In the genomic region with DNA sequence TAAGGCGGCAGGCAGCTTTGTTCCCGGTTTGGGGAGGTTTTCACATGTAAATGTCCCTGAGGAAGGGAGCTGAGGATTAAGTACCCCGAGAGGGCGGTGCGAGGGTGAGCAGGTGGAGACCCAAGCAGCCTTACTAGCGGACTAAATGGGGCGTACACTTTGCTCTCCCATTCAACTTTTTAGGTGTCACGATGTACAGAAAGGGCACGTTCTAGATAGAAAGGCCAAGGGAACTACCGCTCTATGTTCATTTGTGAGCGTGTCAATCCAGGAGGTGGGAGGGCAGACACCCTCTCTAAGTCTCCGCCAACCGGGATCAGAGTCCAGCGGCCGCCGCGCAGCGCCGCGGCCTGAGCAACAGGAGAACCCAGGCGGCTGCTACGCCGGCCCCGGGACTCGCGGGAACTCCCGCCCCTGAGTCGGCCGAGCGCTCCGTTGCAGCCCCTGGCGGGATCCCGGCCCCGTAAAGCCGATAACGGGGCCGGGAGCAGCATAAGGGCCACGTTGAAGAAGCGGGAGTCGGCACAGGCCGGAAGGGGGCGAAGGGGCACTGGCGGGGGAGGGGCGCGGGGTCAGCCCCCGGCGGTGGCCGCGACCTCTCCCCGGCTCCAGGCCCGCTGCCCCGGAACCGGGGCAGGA, we compare ENCODE assay signal across 8 mouse cellular contexts. TPM values are rescaled to one million over a fixed set of nuclear protein-coding genes. Genes with fewer than 3 reads are reported as not detected.
A peak's percentile ranks its signal among the peaks of the same experiment; 100 is the strongest.
DNase-seq lines count a peak whose midpoint lies in the region; ATAC-seq and TF ChIP-seq lines count a peak whose summit lies in the region.

No protein-coding gene starts in this region.

- TF ChIP-seq CTCF in liver, adult 2 months (IDR thresholded peaks at IDR 0.05; ENCODE audit: low read depth, low read length): no peak
- TF ChIP-seq CTCF in midbrain, postnatal 0 days (IDR thresholded peaks at IDR 0.05): no peak

- H3K9ac ChIP-seq in forebrain, embryonic 12.5 days: peak overlapping the region; percentile 99
- H3K9ac ChIP-seq in hindbrain, embryonic 15.5 days: peak overlapping the region; percentile 94
- peak overlapping the region; percentile 99 for H3K9ac ChIP-seq in liver, adult 2 months (ENCODE audit: low read depth, low read length)
- H3K9ac ChIP-seq in midbrain, postnatal 0 days (replicated peaks; ENCODE audit: low read length, poor library complexity, severe bottlenecking): peak overlapping the region; percentile 90

- H3K36me3 ChIP-seq in forebrain, embryonic 12.5 days (replicated peaks): no peaks in the 10 kb centered on the region
- no peaks in the 10 kb centered on the region for H3K36me3 ChIP-seq in hindbrain, embryonic 15.5 days
- H3K36me3 ChIP-seq in liver, adult 2 months (ENCODE audit: control insufficient read depth, insufficient read depth, low read length): no peaks in the 10 kb centered on the region
- no peaks in the 10 kb centered on the region for H3K36me3 ChIP-seq in midbrain, postnatal 0 days (ENCODE audit: insufficient read depth, low read length)

- ATAC-seq in forebrain, embryonic 12.5 days (ENCODE audit: low FRiP score): peak; percentile 7; the same call in 1 of the 2 replicates
- no peak; the same call in 1 of the 2 replicates for ATAC-seq in hindbrain, embryonic 15.5 days (ENCODE audit: low FRiP score, low read depth)
- peak; percentile 31; the same call in 1 of the 2 replicates for ATAC-seq in midbrain, postnatal 0 days (ENCODE audit: low FRiP score)

- H3K4me2 ChIP-seq in forebrain, embryonic 12.5 days: peak overlapping the region; percentile 84
- peak overlapping the region; percentile 94 for H3K4me2 ChIP-seq in hindbrain, embryonic 15.5 days
- peak overlapping the region; percentile 94 for H3K4me2 ChIP-seq in midbrain, postnatal 0 days (ENCODE audit: low read depth, low read length, poor library complexity, severe bottlenecking)

- no peaks in the 10 kb centered on the region for H3K27me3 ChIP-seq in forebrain, embryonic 12.5 days
- no peaks in the 10 kb centered on the region for H3K27me3 ChIP-seq in hindbrain, embryonic 15.5 days
- H3K27me3 ChIP-seq in liver, adult 2 months (ENCODE audit: control insufficient read depth, insufficient read depth, low read length): no peaks in the 10 kb centered on the region
- H3K27me3 ChIP-seq in midbrain, postnatal 0 days (ENCODE audit: insufficient read depth, low read length): no peaks in the 10 kb centered on the region

- peak overlapping the region; percentile 84 for H3K27ac ChIP-seq in brown adipose tissue, adult 24 weeks (replicated peaks; ENCODE audit: low read depth, low read length)
- H3K27ac ChIP-seq in forebrain, embryonic 12.5 days: peak overlapping the region; percentile 97
- peak overlapping the region; percentile 94 for H3K27ac ChIP-seq in hindbrain, embryonic 15.5 days (replicated peaks)
- peak overlapping the region; percentile 95 for H3K27ac ChIP-seq in liver, adult 2 months (replicated peaks; ENCODE audit: insufficient read depth, low read depth, low read length)
- H3K27ac ChIP-seq in midbrain, postnatal 0 days (ENCODE audit: low read depth, low read length): peak overlapping the region; percentile 85

- WGBS in forebrain, embryonic 12.5 days: under 1% methylated on average over 52 of the region's 53 CpGs
- WGBS in hindbrain, embryonic 15.5 days: 0% methylated on average over 48 of the region's 53 CpGs
- whole genome bisulfite sequencing in liver, adult 2 months: under 1% methylated on average over 52 of the region's 53 CpGs
- WGBS in midbrain, postnatal 0 days: under 1% methylated on average over 44 of the region's 53 CpGs

- 0 out of 2 replicates have a peak, but pooled peaks have one; percentile 29 for TF ChIP-seq POLR2A in liver, adult 2 months (IDR thresholded peaks at IDR 0.05; ENCODE audit: extremely low read depth, insufficient read depth, low read length)

- H3K79me2 ChIP-seq in liver, adult 2 months (ENCODE audit: control insufficient read depth, insufficient read depth, low read length): peaks cover 30% of the 10 kb centered on the region

- H3K9me3 ChIP-seq in forebrain, embryonic 12.5 days: no peaks in the 10 kb centered on the region
- no peaks in the 10 kb centered on the region for H3K9me3 ChIP-seq in hindbrain, embryonic 15.5 days
- no peaks in the 10 kb centered on the region for H3K9me3 ChIP-seq in midbrain, postnatal 0 days (ENCODE audit: low read length)

- peaks cover 27% of the 10 kb centered on the region for H3K4me1 ChIP-seq in brown adipose tissue, adult 24 weeks (ENCODE audit: control insufficient read depth, insufficient read depth, insufficient read length, low read length)
- H3K4me1 ChIP-seq in forebrain, embryonic 12.5 days: peaks cover 47% of the 10 kb centered on the region
- H3K4me1 ChIP-seq in hindbrain, embryonic 15.5 days (replicated peaks): peaks cover 50% of the 10 kb centered on the region
- peaks cover 29% of the 10 kb centered on the region for H3K4me1 ChIP-seq in liver, adult 2 months (ENCODE audit: control insufficient read depth, insufficient read depth, low read length)
- no peaks in the 10 kb centered on the region; the same call in 1 of the 2 replicates for H3K4me1 ChIP-seq in midbrain, postnatal 0 days (ENCODE audit: insufficient read depth, low read length)

- H3K4me3 ChIP-seq in brown adipose tissue, adult 24 weeks (ENCODE audit: insufficient read depth, low read depth, low read length): peak overlapping the region; percentile 97
- peak overlapping the region; percentile 88 for H3K4me3 ChIP-seq in forebrain, embryonic 12.5 days (replicated peaks)
- peak overlapping the region; percentile 99 for H3K4me3 ChIP-seq in hindbrain, embryonic 15.5 days
- peak overlapping the region; percentile 99 for H3K4me3 ChIP-seq in liver, adult 2 months (ENCODE audit: insufficient read depth, low read depth, low read length)
- H3K4me3 ChIP-seq in midbrain, postnatal 0 days (ENCODE audit: low read depth, low read length): peak overlapping the region; percentile 100

- DNase-seq in ovary, postnatal 10 days (ENCODE audit: low spot score): peak; percentile 31
- no peak for DNase-seq in ovary, adult 18-20 months (ENCODE audit: low spot score)
- peak; percentile 80 for DNase-seq in liver, adult 2 months (ENCODE audit: extremely low read depth, low read depth, low spot score)
- peak; percentile 28 for DNase-seq in midbrain, postnatal 0 days (ENCODE audit: low spot score)
- peak; percentile 70 for DNase-seq in testis, postnatal 10 days (ENCODE audit: low spot score)

RNA-seq across cellular contexts. Expression of gene Scaf4, which starts 0.9 kb away (rescaled TPM):
- polyA plus RNA-seq in brown adipose tissue, adult 24 weeks (2012; ENCODE audit: insufficient read depth, insufficient read length, missing spikeins): 11.9 and 12.2 TPM in 2 replicates
- polyA plus RNA-seq in forebrain, embryonic 12.5 days (2016; fragmentation: Nextera tagmentation; extraction: Ambion mirVana): 39.4 and 39.5 TPM in 2 replicates
- 25.5 and 29.2 TPM in 2 replicates for polyA plus RNA-seq in hindbrain, embryonic 15.5 days (2015; fragmentation: Nextera tagmentation; extraction: Ambion mirVana)
- 8.2 and 10.7 TPM in 2 replicates for total RNA-seq in liver, adult 2 months (2014; rRNA removed)
- 14.7 and 20.9 TPM in 2 replicates for polyA plus RNA-seq in liver, adult 2 months (2012; rRNA removed)
- total RNA-seq in midbrain, postnatal 0 days (2014; rRNA removed): 10.7 and 25.5 TPM in 2 replicates
- polyA plus RNA-seq in midbrain, postnatal 0 days (2015; fragmentation: Nextera tagmentation; extraction: Ambion mirVana): 16.9 and 17.9 TPM in 2 replicates
